Mouse (Mus musculus): ENCODE measurements around the gene Ptpn9.
A peak's percentile ranks its signal among the peaks of the same experiment; 100 is the strongest.
"Not testable (repeated sequence)": the region's sequence is repeated elsewhere in the genome, so short reads cannot be mapped to it uniquely, and the experiment has no call there.

Gene Ptpn9

DNA sequence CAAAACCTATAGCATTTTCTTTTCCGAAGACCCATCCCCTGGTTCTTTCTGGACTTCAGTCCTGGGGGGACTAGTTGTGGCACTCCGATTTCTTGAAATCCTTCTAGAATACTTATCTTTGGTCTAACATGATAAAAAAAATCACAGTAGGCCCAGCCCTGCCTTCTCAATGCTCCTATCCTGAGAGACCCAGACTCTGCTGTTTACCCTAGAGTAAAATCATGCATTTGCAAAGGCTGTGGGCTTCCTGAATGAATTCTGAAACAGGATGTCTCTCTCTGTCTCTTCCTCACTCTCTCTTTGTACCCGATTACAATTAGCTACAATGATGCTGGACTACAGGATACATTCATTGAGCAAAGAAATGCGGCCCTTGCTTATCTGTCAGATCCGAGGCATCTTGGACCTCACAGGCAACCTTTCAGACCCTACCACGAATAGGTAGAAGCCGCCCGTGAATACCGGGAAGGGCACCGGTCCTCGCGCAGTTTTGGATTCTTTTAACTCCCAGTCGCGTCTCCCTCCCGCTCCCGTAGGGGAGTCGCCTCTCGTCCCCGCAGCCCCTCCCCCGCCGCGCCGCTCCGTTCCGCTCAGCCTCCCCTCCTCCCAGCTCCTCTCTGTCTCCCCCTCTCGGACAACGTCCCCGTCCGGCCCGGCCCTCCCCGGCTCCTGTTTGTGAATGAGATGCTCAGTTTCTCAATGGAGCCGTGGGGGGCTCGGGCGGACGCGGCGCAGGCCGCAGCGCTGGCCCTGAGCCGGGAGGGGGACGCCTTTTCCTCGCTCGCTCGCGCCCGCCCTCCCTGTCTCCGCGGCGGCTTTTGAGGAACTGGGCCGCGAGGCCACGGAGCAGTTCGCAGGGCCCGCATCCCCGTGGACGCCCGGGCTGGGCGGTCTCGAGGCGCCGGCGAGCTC, at the start of gene Ptpn9:
Ptpn9 (plus strand) TSS at position 638 of the 912 bp plus-strand sequence.
- DNase-seq (ENCODE audit: low spot score): peak; percentile 88

DNA sequence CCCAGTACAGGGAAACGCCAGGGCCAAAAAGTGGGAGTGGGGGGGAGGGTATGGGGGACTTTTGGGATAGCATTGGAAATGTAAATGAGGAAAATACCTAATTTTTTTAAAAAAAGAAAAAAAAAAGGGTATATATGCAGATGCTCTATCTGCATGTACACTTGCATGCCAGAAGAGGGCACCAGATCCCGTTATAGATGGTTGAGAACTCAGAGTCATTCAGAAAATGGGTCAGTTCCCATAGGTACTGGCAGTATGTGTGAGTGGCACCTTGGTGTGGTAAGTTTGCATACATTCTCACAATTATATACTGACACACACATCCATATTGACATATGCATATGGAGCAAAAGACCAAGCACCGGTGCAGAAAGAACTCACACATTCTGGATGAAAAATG, 47.2 kb upstream of the Ptpn9 start:
- peak; percentile 45 for DNase-seq (ENCODE audit: low spot score)

DNA sequence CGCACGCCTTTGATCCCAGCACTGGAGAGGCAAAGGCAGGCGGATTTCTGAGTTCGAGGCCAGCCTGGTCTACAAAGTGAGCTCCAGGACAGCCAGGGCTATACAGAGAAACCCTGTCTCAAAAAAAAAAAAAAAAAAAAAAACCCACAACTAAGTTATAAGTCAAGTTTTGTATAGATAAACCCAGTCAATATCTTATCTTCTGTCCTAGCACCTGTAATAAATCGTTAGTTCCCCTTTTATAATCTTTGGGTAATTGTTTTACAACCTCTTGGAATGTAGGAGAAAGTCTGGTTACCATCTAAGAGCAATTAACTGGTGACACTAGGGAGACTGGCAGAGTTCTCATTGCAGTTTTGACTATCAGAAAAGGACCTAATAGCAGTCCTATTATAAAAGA, 46.0 kb upstream of the Ptpn9 start:
- DNase-seq (ENCODE audit: low spot score): not testable (repeated sequence)

DNA sequence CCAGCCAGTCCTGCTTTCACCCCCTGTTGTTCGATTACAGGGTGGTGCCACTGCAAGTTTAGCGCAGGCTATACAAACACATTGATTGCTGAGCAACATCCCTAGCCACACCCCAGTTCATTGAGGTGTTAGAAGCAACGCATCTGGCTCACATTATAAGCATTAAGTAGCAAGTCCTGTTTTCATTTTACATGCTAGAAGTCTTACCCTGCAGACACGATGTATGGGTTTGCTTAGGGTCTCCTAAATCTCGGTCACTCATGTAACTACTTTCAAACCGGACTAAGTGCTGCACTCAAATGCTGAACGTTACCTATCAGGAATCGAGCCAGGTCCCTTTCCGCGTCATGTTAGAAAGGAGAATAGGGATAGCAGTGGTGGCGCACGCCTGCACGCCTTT, 45.0 kb upstream of the Ptpn9 start:
- DNase-seq (ENCODE audit: low spot score): no peak

- peak; percentile 91 for DNase-seq (ENCODE audit: low spot score)
Observed at GRCm38 (mm10) chr9:56950414-56951400, 44.0 kb upstream of the Ptpn9 start, which contains the start of gene Snupn. Snupn (plus strand) TSS chr9:56950878.

DNA sequence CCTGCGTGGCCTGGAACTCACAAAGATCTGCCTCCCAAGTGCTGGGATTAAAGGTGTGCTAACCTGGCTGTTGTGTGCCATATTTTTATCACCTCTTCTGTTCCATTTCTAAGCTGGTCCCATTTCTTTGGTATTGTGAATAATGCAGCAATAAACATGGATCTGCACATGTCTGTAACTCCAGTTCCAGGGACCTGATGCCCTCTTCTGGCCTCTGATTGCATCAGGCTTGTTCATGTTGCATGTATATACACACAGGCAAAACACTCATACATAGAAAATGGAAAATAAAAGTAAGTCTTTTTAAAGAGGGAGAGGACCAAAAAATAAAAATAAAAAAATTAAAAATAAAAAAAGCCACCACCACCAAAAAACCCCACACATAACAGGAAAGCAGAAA, 41.2 kb upstream of the Ptpn9 start:
- no peak for DNase-seq (ENCODE audit: low spot score)

DNA sequence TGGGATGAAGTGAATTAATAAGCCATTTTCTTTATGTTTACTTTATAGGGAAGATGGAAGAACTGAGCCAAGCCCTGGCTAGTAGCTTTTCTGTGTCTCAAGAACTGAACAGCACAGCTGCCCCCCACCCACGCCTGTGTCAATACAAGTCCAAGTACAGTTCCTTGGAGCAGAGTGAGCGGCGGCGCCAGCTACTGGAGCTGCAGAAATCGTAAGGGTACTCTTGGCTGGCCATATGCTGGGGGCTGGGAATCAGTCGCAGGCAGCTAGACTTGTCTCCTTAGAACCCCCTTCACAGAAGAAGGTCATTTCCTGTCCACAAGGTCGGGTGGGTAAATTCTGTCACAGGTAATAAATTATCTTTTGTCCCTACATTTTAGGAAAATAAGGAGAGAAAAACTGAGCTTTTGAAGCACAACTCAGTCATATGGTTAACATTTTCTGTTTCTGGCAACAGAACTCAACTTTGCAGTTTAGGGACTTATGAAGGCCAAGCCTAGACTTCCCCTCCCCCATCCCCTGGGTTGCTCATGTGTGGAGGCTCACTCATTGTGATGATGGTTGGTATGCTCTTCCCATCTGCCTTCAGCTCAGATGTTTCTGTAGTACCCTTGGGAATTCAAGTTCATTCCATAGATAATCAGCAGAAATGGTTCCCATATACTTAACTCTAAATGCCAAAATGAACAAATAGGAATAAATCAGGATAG, 37.6 kb upstream of the Ptpn9 start:
- no peak for DNase-seq (ENCODE audit: low spot score)

DNA sequence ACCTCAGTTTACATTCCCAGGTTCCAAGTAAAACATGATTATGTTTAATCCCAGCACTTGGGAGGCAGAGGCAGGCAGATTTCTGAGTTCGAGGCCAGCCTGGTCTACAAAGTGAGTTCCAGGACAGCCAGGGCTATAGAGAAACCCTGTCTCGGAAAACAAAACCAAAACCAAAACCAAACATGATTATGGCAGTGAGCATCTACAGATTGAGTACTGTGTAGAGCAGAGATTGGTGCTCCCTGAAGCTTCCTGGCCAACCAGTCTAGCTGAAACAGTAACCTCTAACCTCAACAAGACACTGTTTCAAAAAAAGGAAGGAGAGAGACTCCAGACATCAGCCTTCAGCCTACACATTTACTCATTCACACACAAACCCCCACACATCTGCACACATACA, 36.0 kb upstream of the Ptpn9 start:
- no peak for DNase-seq (ENCODE audit: low spot score)

- DNase-seq (ENCODE audit: low spot score): no peak
Observed at GRCm38 (mm10) chr9:56961591-56961990, 33.1 kb upstream of the Ptpn9 start.

- no peak for DNase-seq (ENCODE audit: low spot score)
Observed at GRCm38 (mm10) chr9:56970158-56970557, 24.6 kb upstream of the Ptpn9 start.

GRCm38 (mm10) chr9:56973960-56974524, 20.7 kb upstream of the Ptpn9 start:
- DNase-seq (ENCODE audit: low spot score): no peak

DNA sequence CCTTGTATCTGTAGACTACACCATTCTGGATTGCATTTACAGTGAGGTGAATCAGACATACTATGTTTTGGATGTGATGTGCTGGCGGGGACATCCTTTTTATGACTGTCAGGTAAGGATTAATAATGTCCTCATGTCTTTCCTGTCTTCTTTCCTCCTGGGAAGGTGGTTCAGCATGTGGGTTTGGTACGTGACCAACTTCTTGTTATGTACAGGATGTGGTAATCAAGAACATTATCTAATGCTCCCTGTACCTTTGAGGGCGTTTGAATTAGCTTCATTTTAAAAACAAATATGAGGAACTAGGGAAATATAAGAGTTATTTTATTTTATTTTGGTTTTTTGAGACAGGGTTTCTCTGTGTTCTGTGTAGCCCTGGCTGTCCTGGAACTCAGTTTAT, 19.5 kb upstream of the Ptpn9 start:
- no peak for DNase-seq (ENCODE audit: low spot score)

GRCm38 (mm10) chr9:56980186-56980585, 14.5 kb upstream of the Ptpn9 start:
- no peak for DNase-seq (ENCODE audit: low spot score)

DNA sequence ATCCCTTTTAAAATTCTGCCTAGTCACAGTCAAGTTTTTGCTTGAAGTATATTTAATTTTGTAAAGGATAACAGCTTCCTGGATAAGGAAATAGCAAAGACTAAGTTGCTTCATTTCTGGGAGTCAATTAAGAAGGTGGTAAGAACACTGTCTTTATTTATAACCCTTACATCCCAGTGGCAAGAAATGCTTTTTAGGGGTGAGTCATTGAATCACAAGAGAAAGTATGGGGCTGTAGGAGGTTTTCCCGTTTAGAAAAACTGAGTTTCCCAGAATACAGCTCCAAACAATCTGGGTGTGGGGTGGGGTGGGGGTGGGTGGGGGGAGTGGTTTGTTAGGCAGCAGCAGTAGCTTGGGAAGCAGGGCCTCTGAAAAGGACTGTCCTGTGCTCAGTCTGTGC, 13.2 kb upstream of the Ptpn9 start:
- no peak for DNase-seq (ENCODE audit: low spot score)

GRCm38 (mm10) chr9:56995198-56996027, 690 bp downstream of the Ptpn9 start:
- DNase-seq (ENCODE audit: low spot score): peak; percentile 56

GRCm38 (mm10) chr9:56996028-56996346, 1.3 kb downstream of the Ptpn9 start:
- no peak for DNase-seq (ENCODE audit: low spot score)

GRCm38 (mm10) chr9:56997206-56997605, 2.5 kb downstream of the Ptpn9 start:
- DNase-seq (ENCODE audit: low spot score): not testable (repeated sequence)

DNA sequence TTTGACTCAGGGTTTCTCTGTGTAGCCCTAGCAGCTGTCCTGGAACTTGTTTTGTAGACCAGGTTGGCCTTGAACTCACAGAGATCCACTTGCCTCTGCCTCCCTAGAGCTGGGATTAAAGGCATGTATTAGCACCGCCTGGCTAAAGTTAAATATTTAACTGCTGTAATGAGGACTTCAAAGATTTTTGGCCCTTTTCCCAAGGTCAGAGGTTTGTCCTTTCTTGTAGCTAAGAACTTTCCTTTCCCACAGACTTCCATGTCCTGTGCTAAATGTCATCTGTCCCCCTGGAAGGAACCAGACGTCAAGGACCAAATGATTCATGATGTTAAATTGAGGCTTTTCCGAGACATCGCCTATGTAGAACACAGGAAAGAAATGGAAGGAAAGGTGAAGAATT, 8.3 kb downstream of the Ptpn9 start:
- no peak for DNase-seq (ENCODE audit: low spot score)

DNA sequence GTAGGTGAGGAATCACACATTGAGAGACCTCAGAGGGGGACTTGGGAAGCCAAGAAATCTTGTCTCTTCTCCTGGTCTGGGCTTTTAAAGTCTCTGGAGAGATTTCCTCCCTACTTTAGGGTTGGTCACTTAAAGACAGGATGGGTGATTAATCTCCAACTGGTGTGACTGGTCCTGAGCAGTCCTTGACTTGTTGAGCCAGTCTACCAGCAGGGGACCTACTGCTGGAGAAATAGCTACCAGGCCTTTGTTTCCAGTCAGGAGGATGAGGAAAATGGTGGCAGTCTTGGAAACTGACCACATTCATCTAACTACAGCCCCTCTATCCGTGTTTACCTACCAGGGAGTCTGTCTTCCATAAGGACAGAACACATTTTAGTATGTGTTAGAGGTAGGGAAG, 17.7 kb downstream of the Ptpn9 start:
- no peak for DNase-seq (ENCODE audit: low spot score)

DNA sequence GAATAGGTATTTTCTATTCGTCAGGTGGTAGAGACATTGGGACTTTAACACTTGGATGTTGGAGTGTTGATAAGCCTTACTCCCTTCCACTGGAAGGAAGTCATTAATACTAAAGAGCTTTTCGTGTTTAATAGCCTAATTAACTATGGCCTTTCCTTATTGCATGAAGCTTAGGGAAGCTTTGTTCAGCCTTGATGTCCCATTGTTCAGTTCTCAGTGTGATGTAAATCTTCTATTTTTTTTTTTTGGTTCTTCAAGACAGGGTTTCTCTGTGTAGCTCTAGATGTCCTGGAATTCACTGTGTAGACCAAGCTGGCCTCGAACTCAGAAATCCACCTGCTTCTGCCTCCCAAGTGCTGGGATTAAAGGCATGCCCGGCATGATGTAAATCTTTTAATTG, 18.2 kb downstream of the Ptpn9 start:
- no peak for DNase-seq (ENCODE audit: low spot score)

DNA sequence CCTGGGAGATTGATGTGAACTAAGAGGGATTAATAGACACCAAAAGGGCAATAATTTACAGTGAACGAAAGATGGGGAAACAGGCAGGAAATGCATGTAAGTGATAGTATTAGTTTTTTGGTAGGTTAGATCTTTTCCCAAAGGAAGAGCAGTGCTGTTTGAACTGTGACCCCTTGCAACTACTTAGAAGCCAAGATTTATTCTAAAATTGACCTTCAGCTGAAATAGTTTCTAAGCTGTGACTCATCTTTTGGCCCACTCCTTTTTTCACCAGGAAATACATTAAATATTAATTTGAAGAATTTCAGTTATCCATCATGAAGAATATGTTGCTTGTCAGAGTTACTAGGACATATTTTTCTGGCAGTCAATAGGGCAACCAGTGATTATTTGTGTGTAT, 19.0 kb downstream of the Ptpn9 start:
- DNase-seq (ENCODE audit: low spot score): no peak
